Mouse (Mus musculus) T-helper 2 cell (primary cell): ENCODE measurements around the gene Rbfox3.

Experiments used
- in situ Hi-C: fragments of 300-600 bp; cut with MboI, MseI; formaldehyde crosslinking; loops from one replicate; pipeline ENCODE4 v1.15.1; 2025; ENCODE audit warnings: high pct_unique_total_duplicates

The Rbfox3 gene

DNA sequence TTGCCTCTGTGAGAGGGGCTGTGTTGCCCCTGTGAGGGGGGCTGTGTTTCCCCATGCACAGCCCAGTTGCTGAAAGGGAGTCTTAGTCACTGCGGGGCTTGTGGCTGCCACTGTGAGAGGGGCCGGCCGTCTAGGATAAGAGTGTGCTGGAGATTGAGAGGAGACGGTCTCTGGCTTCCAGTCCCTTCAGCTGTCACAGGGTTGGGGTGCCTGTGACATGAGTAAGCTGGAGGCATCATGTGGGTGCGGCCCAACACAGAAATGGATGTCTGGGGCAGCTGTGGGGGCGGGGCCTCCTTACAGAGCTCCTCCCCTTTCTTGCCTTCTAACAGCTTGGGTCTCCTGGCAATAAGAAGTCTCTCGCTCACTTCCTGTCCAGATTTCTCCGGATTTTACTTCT is 182.0 kb downstream of the Rbfox3 start:
- in situ Hi-C loops, result no loop called here

GRCm38 (mm10) chr11:118728797-118729196 is 182.6 kb downstream of the Rbfox3 start:
- in situ Hi-C loops, result no loop called here

DNA sequence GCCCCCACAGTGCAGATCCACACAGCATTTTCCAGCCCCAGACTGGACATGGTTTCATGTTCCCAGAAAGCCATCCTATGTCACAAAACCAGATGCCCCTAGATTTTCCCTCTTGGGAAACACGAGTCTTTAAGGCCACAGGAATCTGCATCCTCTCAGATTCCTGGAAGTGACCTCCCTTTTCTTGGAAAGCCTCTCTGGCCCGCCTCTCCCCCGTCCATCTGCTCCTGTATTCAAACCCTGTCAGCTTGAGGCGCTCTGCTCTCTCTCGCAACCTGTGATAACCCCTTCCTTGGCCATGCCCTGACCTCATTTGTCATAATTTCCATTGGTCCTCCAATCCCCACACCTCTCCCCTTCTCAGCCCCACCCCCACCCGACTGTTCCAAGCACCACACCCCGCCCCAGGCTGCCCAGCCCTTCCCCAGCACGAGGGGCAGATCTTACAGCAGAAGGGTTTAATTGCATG is 183.3 kb downstream of the Rbfox3 start:
- in situ Hi-C loops, result no loop called here

DNA sequence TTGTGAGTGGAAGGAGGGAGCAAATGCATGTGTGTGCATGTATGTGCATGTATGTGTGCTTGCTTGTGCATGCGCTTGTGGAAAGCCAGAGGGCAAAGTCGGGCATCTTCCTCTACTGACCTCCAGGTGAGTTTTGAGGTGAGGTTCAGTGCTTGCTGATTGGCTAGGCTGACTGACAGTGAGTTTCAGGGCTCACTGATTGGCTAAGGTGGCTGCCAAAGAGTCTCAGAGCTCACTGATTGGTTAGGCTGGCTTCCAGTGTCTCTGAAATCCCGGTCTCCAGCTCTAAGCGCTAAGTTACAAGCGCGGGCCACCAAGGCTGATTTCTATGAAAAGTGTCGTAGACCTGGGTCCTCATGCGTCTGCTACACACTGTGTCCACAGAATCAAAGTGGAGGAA is 185.0 kb downstream of the Rbfox3 start:
- in situ Hi-C loops, result no loop called here

DNA sequence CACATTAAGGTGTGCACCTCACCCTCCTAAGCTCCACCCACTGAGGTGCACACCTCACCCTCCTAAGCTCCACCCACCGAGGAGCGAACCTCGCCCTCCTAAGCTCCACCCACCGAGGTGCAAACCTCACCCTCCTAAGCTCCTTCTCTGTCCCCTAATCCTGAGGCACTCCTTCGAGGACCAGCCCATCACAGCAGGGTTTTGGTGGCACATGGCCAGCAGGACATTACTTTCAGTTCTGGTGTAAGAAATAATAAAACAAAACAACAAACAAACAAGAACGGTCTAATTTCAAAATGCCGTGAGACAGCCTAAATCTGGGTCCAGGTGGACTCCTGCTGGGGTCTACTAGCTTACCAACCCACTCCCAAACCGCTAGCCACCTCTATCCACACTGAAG is 187.0 kb downstream of the Rbfox3 start:
- in situ Hi-C loops, result no loop called here

DNA sequence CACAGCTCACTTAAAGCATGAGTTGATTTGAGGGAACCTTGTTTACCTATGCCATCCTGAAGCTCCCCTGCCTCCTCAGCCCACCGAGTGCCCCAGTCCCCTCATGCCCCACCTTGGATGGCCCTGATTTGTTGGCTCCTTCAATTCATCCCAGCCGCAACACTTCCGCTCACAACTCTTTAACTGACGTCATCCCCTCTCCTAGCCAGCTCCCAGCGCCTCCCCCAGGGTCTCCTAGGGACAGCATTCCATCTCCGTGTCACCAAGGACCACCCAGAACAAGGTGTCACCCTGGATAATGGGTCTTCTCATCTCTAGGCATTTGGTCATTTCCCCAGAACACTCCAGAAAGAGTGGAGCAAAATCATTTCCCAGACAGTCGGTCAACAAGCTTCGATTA is 188.2 kb downstream of the Rbfox3 start:
- in situ Hi-C loops, result no loop called here

DNA sequence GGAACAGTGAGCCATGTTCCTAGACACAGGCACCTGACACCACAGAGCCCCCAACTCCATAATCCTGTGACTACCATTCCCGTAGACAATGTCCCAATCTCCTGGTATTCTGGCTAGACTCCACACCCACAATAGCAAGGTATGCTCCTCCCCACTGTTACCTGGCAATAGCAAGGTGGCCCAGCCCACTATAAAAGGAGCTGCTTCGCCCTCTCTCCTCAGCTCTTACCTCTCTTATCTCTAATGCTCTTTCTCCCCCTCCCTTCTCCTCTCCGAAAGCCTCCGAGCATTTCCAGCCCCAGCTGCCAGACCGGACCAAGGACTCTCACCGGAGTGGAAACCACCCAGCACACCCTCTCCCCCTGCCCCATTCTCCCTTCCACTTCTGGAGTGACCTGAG is 189.5 kb downstream of the Rbfox3 start:
- in situ Hi-C loops, result no loop called here

DNA sequence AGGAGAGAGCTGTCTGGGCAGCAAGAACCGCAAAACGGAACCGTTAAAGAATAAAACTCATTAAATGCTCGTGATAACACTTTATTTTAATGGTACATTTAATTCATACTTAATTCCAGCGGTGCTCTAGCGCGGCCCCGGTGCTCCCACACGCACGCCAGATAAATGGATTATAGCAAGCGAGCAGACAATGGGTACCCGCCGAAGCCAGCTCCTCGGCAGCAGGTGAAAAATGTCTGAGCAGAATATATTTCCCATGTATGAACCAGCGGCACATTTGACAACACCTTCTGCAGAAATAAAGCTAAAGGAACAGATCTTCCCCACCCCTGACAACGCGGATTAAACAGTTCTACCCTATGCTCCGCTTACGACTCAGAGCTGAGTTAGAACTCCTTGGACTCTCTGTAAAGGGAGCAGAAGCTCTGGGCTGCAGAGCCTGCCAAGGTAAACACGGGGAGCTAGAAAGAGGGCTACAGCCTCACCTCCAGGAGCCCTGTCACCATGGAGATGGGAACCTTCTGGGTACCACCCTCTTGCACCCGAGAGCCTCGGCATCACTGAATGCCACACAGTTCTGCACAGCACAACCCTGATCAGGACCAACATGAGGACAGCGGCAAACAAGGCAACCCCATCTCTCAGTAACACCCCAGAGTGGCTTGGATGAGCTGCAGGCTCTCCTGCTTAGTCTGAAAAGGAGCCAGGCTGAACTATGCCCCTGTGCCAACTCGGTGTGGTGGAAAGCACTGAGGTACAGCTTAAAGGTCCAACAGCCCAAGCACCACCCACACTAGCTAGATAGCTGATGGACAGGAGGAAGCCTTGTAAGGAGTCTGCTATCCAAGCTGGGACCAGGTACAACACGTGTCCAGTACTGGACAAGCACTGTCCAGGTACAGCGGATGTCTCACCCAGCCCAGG is 196.5 kb downstream of the Rbfox3 start:
- in situ Hi-C loops, result no loop called here

- in situ Hi-C loops, result no loop called here
Observed at GRCm38 (mm10) chr11:118712761-118713160, 198.6 kb downstream of the Rbfox3 start.

DNA sequence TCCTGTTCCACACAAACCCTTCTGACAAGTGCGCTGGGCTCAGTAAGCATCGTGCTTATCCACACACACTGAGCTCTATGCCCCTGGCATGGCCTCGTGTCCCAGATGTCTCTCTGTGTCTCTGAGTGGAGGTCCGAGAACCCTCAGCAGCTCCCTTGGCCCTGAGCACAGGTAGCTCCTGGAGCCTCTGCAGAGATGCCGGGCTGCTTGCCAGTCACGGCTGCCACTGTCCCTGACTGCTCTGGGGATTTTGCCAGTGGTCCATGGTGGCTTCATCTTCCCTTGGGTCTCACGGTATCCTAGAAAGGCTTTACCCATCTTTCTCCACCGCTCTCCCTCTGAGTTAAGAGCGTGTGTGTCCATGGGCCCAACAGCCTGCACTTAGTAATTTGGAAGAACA is 199.3 kb downstream of the Rbfox3 start:
- in situ Hi-C loops, result no loop called here

DNA sequence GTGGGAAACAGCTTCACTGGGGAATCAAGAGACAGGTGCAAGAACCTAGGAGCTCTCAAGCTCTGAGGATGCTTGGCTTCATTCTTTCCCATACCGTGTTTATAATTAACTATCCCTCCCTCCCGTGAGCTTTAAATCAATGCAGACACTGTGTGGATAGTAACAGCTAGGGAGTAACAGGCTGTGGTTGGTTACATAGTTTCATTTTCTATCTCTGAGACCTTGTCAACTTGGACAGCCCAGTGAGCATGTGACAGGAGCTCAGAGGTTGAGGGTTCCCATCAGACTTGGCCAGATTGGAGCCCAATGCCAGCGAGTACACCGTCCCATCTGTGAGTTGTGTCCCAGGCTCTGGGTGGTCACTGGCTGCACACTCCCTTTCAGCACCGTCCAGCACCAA is 201.4 kb downstream of the Rbfox3 start:
- in situ Hi-C loops, result no loop called here

DNA sequence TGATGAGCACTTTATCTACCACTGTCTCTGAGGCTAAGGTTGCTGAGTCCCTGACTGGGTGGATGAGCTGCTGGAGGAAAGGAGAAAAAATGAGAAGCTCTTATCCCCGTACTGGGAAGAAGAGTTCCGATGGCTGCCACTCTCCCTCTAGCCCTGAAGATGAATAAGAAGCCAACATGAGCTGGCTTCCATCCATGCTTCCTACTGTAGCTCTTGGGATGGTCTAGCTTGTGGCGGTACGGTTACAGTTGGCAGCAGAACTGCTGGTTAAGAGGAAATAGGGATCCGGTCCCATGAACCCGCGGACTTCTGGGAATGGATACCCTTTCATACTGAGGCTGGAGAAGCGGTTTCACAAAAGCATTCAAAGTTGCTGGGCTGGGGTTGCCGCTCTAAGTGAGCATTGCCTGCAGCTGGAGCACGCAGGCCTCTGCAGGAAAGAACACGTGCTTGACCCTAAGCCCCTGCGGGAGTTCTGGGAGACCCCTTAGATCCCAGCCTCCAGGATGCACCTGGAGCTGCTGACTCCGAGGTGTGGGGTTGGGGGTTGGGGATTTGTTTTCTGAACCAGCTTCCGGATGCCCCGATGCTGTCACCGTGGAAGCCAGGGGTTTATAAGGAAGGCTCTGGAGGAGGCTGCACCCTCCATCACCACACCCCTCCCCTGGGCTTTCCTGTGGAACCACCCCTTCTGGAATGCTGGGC is 215.0 kb downstream of the Rbfox3 start:
- in situ Hi-C loops, result no loop called here

- in situ Hi-C loops, result loop anchor here (5.0 kb wide), 1 partner anchor 106 kb away; no protein-coding TSS in a partner anchor
Observed at GRCm38 (mm10) chr11:118693276-118693675, 218.1 kb downstream of the Rbfox3 start.

GRCm38 (mm10) chr11:118690262-118690661 is 221.1 kb downstream of the Rbfox3 start:
- in situ Hi-C loops, result loop anchor here (5.0 kb wide), 1 partner anchor 103 kb away; no protein-coding TSS in a partner anchor

- in situ Hi-C loops, result no loop called here
Observed at GRCm38 (mm10) chr11:118685397-118685796, 226.0 kb downstream of the Rbfox3 start.

GRCm38 (mm10) chr11:118684665-118685064 is 226.7 kb downstream of the Rbfox3 start:
- in situ Hi-C loops, result no loop called here

- in situ Hi-C loops, result no loop called here
Observed at GRCm38 (mm10) chr11:118680699-118681098, 230.7 kb downstream of the Rbfox3 start.

DNA sequence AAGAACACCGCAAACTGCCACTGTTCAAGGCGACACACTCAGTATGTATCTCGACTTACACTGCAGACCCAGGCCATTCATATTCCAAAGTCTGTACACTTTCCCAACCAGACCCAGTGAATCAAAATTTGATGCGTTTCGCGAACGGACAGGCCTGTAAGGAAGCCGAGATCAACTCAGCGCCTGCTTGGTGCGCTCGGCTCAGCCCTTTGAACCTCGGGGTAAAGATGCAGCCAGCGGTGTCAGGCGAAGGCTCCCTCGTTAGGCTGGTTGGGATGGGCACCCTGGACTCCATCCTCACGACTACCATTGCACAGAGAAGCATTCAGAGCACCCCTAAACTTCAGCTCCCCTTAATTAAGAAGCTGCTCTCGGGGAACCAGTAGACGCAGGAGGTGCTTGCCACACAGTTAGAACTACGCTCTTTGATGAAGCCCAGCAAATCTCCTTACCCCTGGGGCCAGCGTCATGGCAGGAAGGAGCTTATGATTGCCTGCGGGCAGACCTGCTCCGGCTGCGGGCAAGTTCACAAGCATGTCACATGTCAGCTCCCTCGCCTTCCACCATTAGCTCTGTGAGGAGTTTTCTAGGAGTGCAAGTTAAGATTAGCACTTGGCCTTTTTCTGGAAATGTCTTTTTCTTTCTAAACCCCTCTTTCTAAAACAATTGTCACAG is 231.5 kb downstream of the Rbfox3 start:
- in situ Hi-C loops, result no loop called here

- in situ Hi-C loops, result no loop called here
Observed at GRCm38 (mm10) chr11:118678515-118679104, 232.8 kb downstream of the Rbfox3 start.

- in situ Hi-C loops, result no loop called here
Observed at GRCm38 (mm10) chr11:118677277-118677676, 234.1 kb downstream of the Rbfox3 start.

DNA sequence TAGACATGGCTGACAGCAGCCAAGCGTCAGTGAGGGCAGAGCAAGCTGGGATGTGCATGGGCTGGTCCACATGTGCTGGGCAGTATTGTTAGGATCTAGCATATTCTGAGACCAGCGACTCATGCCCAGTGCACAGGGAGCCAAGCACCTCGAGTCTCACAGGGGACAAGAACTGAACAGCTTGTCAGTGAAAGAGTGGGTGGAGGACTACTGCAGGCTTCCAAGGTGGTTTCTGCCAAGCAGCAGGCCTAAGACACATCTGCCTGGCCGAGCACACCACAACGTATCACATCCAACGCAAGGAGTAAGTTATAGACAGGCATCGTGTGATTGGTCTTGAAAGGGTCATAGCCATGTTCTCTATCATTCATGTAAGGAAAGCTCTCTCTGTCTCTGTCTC is 235.0 kb downstream of the Rbfox3 start:
- in situ Hi-C loops, result no loop called here

DNA sequence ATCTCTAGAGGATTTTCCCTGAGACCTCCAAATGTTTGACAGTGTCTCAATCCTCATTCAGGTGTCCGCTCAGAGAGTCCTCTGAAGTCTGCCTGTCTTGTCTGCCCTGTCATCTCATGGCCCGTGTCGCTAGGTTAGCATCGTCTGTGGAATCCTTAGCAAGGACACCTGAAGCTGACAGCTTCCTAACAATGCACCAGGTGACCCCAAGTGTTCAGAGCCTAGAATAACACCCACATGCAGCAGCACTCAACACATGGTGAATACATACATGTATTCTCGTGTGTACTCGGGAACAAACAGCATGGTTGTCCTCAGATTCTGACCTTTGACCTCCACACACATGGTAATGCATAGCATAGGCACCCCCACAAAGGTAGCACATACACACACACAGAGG is 239.4 kb downstream of the Rbfox3 start:
- in situ Hi-C loops, result no loop called here
